Mouse (Mus musculus): ENCODE measurements at regions not wholly inside any gene's neighbourhood (a gene's known extent, or its start where the extent isn't known, plus 50 kb on each side); places are given as distances from the start of the nearest gene placed in this dataset.

DNA sequence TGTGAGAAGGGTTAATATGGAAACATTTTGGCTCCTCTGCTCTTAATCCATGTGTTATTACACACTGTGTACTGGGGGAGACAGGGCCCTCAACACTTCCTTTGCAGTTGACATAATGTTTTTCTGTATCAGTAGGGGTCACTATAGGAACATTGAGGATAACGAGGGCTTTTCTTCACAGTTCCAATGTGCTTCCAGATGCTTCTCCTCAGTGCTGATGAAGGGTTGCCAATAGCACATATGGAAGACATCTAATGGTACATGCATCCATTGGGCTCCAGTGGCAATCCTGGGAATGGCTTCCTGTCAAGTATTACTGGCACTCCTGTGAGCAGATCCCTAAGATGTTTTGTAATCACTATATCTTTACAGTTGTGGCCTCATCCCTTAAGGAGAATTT is 62.1 kb downstream of the Naa11 start:
- Histone ChIP-seq H3K4me3 (replicated peaks) (no peak overlapping the region), H3K36me3 (no peaks in the 10 kb centered on the region), H3K4me1 (no peaks in the 10 kb centered on the region), H3K27me3 (no peaks in the 10 kb centered on the region), H3K9ac (no peak overlapping the region), H3K9me3 (replicated peaks) (no peaks in the 10 kb centered on the region), H3K27ac (no peak overlapping the region), H3K4me2 (no peak overlapping the region)
- 28% methylated on average over 1 of the region's 1 CpGs for WGBS
- no peak for ATAC-seq (replicated peaks; ENCODE audit: low FRiP score)

GRCm38 (mm10) chr5:97325831-97326230 is 66.3 kb downstream of the Naa11 start:
- Histone ChIP-seq H3K4me1 (no peaks in the 10 kb centered on the region), H3K36me3 (no peaks in the 10 kb centered on the region), H3K9me3 (replicated peaks) (no peaks in the 10 kb centered on the region), H3K4me2 (no peak overlapping the region), H3K9ac (no peak overlapping the region), H3K4me3 (replicated peaks) (no peak overlapping the region), H3K27me3 (no peaks in the 10 kb centered on the region), H3K27ac (no peak overlapping the region)
- 86% methylated on average over 5 of the region's 5 CpGs for WGBS
- ATAC-seq (replicated peaks; ENCODE audit: low FRiP score) = no peak

DNA sequence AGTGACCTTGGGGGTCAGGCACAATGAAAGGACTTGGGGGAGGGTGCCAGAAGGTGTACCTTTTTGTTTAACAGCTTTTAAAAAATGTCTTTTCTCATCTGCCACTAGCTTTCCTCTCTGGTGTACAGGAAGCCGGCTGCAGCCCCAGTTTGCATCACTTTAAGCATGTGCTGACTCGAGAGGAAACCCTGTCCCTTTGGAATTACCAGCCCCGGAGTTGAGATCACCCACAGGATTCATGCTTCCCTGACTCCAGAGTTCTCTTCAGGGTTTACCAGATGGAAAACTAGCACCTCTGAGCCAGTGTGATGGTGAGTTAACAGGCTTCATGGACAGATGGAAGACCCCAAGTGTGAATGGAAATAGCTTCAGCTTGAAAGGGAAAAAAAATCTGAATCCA is 68.3 kb downstream of the Naa11 start:
- no peaks in the 10 kb centered on the region for H3K27me3 ChIP-seq
- 46% methylated on average over 3 of the region's 3 CpGs for WGBS
- H3K9me3 ChIP-seq (replicated peaks) = no peaks in the 10 kb centered on the region

DNA sequence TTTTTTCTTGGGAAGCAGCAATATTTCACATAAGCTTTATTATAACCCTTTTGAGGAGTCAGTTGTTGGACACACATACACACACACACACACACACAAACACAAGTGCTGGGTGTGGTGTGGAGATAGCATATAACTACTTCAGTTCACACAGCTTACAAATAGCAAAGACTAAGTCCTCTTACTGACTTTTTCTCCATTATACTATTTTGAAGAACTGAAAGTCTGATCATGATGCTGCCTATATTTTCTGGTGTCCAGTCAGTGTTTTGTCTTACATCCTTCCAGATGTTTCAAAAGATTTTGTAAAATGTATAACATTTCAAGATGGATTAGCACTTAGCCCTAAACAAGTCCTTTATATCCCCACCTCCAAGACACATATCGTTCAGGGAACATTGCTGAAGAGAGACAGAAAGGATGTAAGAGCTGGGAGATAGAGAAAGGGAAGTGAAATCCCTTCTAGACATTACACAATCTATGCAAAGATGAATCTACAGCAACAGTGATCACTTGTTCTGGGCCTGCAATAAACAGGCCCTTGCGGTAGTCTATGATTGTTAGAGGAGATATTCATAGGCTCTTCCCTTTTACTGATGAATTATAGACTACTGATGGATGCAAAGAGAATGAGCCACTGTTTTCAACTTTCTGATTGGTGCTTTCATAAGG is 72.2 kb downstream of the Naa11 start:
- Histone ChIP-seq H3K9ac (no peak overlapping the region), H3K4me1 (no peaks in the 10 kb centered on the region), H3K36me3 (no peaks in the 10 kb centered on the region), H3K4me2 (no peak overlapping the region), H3K27me3 (no peaks in the 10 kb centered on the region), H3K27ac (no peak overlapping the region), H3K9me3 (replicated peaks) (no peaks in the 10 kb centered on the region), H3K4me3 (replicated peaks) (no peak overlapping the region)
- no peak for ATAC-seq (replicated peaks; ENCODE audit: low FRiP score)
- 85% methylated on average over 2 of the region's 2 CpGs for WGBS

More for the DNA sequence above, 68.3 kb downstream of the Naa11 start:
- no peak for ATAC-seq (replicated peaks; ENCODE audit: low FRiP score)
- H3K4me1 ChIP-seq = no peaks in the 10 kb centered on the region
- H3K36me3 ChIP-seq = no peaks in the 10 kb centered on the region
- no peak overlapping the region for H3K27ac ChIP-seq
- H3K9ac ChIP-seq = no peak overlapping the region
- no peak overlapping the region for H3K4me2 ChIP-seq
- no peak overlapping the region for H3K4me3 ChIP-seq (replicated peaks)

- Histone ChIP-seq H3K36me3 (no peaks in the 10 kb centered on the region), H3K27me3 (no peaks in the 10 kb centered on the region), H3K9ac (no peak overlapping the region), H3K4me2 (no peak overlapping the region), H3K9me3 (replicated peaks) (no peaks in the 10 kb centered on the region), H3K4me1 (no peaks in the 10 kb centered on the region), H3K27ac (no peak overlapping the region), H3K4me3 (replicated peaks) (no peak overlapping the region)
- WGBS = 80% methylated on average over 4 of the region's 4 CpGs
- ATAC-seq (replicated peaks; ENCODE audit: low FRiP score) = no peak
Observed at GRCm38 (mm10) chr5:97306902-97307301, 85.3 kb downstream of the Naa11 start.

- no peak overlapping the region for H3K4me3 ChIP-seq (replicated peaks)
- H3K27ac ChIP-seq = no peak overlapping the region
- no peak overlapping the region for H3K4me2 ChIP-seq
- 82% methylated on average over 4 of the region's 4 CpGs for WGBS
- no peaks in the 10 kb centered on the region for H3K4me1 ChIP-seq
- no peaks in the 10 kb centered on the region for H3K36me3 ChIP-seq
- no peaks in the 10 kb centered on the region for H3K27me3 ChIP-seq
- H3K9ac ChIP-seq = no peak overlapping the region
- no peaks in the 10 kb centered on the region for H3K9me3 ChIP-seq (replicated peaks)
- no peak for ATAC-seq (replicated peaks; ENCODE audit: low FRiP score)
Observed at GRCm38 (mm10) chr5:97304921-97305320, 87.3 kb downstream of the Naa11 start.

DNA sequence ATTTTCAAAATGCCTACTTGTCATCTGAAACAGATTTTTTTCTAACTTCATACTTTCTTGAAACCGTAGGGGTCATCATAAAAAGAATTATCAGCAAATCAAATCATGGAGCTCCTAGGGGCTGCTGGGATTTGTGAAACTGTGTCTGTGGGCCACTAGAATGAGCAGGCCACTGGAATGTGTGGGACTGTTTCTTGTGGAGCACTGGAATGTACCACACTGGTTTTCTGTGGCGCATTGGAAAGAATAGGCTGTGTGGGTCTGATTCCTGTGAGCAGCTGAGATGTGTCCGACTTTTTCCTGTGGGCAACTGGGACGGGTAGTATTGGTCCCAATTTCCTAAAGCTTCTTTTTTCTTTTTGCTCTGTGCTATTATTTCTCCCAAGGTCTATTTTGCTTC is 90.6 kb downstream of the Naa11 start:
- Histone ChIP-seq H3K27me3 (no peaks in the 10 kb centered on the region), H3K9ac (no peak overlapping the region), H3K9me3 (replicated peaks) (no peaks in the 10 kb centered on the region), H3K4me1 (no peaks in the 10 kb centered on the region), H3K4me3 (replicated peaks) (no peak overlapping the region), H3K27ac (no peak overlapping the region), H3K4me2 (no peak overlapping the region), H3K36me3 (no peaks in the 10 kb centered on the region)
- ATAC-seq (replicated peaks; ENCODE audit: low FRiP score) = no peak
- 73% methylated on average over 4 of the region's 4 CpGs for WGBS

DNA sequence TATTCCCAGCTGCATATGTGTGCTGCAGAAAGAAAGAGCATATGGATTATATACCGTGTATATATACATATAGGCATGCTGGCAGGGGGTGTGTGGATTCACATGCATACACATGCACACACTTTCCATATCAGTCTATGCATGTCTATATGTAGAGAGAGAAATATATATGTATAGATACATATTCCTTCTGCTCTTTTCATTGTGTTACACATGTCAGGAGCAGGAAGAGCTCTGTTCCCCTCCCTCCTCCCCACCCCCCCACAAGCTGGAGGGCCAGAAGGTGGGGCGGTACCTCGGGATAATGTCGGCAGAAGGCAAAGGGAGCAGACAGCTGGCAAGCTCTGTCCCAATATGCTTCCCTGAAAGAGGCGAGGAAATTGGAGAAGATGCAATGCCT is 91.3 kb downstream of the Naa11 start:
- H3K27me3 ChIP-seq = no peaks in the 10 kb centered on the region
- H3K4me2 ChIP-seq = no peak overlapping the region
- no peaks in the 10 kb centered on the region for H3K9me3 ChIP-seq (replicated peaks)
- H3K9ac ChIP-seq = no peak overlapping the region
- no peak overlapping the region for H3K4me3 ChIP-seq (replicated peaks)
- no peaks in the 10 kb centered on the region for H3K4me1 ChIP-seq
- no peaks in the 10 kb centered on the region for H3K36me3 ChIP-seq
- ATAC-seq (replicated peaks; ENCODE audit: low FRiP score) = no peak
- 61% methylated on average over 5 of the region's 5 CpGs for WGBS
- H3K27ac ChIP-seq = no peak overlapping the region

DNA sequence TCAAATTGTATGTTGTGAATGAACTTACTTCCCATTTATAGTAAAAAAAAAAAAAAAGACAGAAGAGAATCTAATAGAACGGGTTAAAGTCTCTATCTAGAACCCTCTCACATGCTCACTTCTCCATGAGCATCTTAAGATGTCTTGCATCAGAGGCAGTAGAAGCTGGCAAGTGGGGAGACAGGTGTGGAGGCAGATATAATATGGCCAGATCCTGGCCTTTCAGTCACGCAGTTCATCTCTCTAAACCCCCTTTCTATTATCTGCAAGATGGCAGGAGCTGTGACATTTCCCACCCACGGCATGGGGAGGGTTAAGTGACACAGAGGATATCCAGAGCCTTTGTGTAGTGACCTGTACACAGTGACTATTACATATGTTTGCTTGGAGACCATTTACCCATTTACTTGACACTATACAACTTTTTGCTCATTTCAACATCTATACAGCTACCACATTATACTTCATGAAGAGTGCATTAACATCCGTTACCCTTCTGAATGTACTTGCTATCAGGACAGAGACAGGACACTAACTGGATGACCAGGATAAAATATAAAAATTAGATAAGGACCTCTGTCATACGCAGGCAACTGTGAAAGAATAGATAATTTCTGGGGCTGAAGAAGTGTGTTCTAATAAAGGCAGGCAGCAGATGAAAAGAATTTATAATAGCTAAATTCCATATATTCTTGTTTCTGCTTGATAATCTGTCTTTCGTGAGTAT is 91.9 kb downstream of the Naa11 start:
- Histone ChIP-seq H3K4me3 (replicated peaks) (no peak overlapping the region), H3K27ac (no peak overlapping the region), H3K4me1 (no peaks in the 10 kb centered on the region), H3K9me3 (replicated peaks) (no peaks in the 10 kb centered on the region), H3K36me3 (no peaks in the 10 kb centered on the region), H3K27me3 (no peaks in the 10 kb centered on the region), H3K9ac (no peak overlapping the region), H3K4me2 (no peak overlapping the region)
- WGBS = 88% methylated on average over 6 of the region's 6 CpGs
- ATAC-seq (replicated peaks; ENCODE audit: low FRiP score) = no peak

DNA sequence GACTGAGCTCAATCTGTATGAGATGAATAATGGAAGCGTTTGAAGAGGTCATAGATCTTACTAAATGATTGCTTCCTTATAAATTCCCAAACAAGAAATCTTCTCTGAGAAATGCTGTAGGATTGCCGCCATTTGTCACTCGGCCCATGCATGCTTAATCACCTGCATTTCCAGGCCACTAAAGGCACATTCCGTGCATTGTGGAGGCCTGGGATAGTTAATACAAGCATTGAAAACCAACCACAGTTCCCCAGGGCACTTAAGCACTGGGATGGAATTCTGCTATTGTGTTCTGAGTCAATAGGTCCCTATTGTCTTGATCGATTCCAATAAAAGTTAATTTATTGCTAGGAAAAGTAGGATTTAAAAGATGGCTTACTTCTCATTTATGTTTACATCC is 92.5 kb downstream of the Naa11 start:
- H3K4me3 ChIP-seq (replicated peaks) = no peak overlapping the region
- no peaks in the 10 kb centered on the region for H3K9me3 ChIP-seq (replicated peaks)
- H3K27me3 ChIP-seq = no peaks in the 10 kb centered on the region
- no peaks in the 10 kb centered on the region for H3K4me1 ChIP-seq
- H3K27ac ChIP-seq = no peak overlapping the region
- no peak for ATAC-seq (replicated peaks; ENCODE audit: low FRiP score)
- no peak overlapping the region for H3K4me2 ChIP-seq
- no peaks in the 10 kb centered on the region for H3K36me3 ChIP-seq
- 72% methylated on average over 5 of the region's 5 CpGs for WGBS
- no peak overlapping the region for H3K9ac ChIP-seq

- 68% methylated on average over 3 of the region's 3 CpGs for WGBS
- no peak overlapping the region for H3K4me2 ChIP-seq
- ATAC-seq (replicated peaks; ENCODE audit: low FRiP score) = 0 out of 2 replicates have a peak, but pooled peaks have one; percentile 70
- no peaks in the 10 kb centered on the region for H3K27me3 ChIP-seq
- H3K9me3 ChIP-seq (replicated peaks) = no peaks in the 10 kb centered on the region
- H3K4me3 ChIP-seq (replicated peaks) = no peak overlapping the region
- H3K27ac ChIP-seq = no peak overlapping the region
- H3K36me3 ChIP-seq = no peaks in the 10 kb centered on the region
- H3K4me1 ChIP-seq = no peaks in the 10 kb centered on the region
- H3K9ac ChIP-seq = no peak overlapping the region
Observed at GRCm38 (mm10) chr5:97296213-97296612, 96.0 kb downstream of the Naa11 start.

- Histone ChIP-seq H3K4me1 (no peaks in the 10 kb centered on the region), H3K27me3 (no peaks in the 10 kb centered on the region), H3K9ac (no peak overlapping the region), H3K9me3 (replicated peaks) (no peaks in the 10 kb centered on the region), H3K4me2 (no peak overlapping the region), H3K27ac (no peak overlapping the region), H3K4me3 (replicated peaks) (no peak overlapping the region), H3K36me3 (no peaks in the 10 kb centered on the region)
- 80% methylated on average over 2 of the region's 2 CpGs for WGBS
- ATAC-seq (replicated peaks; ENCODE audit: low FRiP score) = no peak
Observed at GRCm38 (mm10) chr5:97290166-97290681, 102.0 kb downstream of the Naa11 start.
